In the genomic region with DNA sequence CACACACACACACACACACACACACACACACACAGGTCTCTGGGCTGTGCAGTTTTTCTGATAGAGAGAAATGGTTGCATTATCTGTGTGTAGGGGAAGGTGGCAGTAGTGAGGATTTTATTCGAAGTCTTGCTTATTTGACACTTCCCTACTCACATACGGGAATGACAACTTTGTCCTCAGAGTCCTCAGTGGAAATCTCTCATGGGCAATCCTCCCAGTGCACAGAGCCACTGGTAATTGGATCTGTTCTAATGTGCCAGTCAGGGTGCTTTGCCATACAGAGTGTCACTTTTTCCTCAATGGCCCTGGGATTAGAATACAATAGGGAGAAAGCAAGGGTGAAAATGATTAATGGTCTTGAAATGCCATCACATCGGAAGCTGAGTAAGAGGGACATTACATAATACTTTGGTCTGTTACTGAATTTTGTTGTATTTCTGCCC, we compare ENCODE assay signal across 10 mouse cellular contexts.
DNase-seq lines count a peak whose midpoint lies in the region; ATAC-seq and TF ChIP-seq lines count a peak whose summit lies in the region.
"Had no signal": no experiment of that assay in that cellular context is flagged by ENCODE, and none has a peak within 500 bp of the region (broad histone marks: within the 10 kb centered on the region; RNA-seq: fewer than 3 reads in every experiment).

No protein-coding gene starts in this region.

- H3K4me3 ChIP-seq in hindbrain, embryonic 13.5 days: no peak overlapping the region
- H3K4me3 ChIP-seq in hindbrain, embryonic 10.5 days: no peak overlapping the region
- no peak overlapping the region for H3K4me3 ChIP-seq in CH12.LX (replicated peaks in 1 of 3; ENCODE audit: low read depth in 2 of 3, low read length in 2 of 3, poor library complexity in 1 of 3)
- no peak overlapping the region for H3K4me3 ChIP-seq in lung, postnatal 0 days (ENCODE audit: low read depth, low read length)
- H3K4me3 ChIP-seq: heart, embryonic 15.5 days; limb, embryonic 15.5 days had no signal

- no peaks in the 10 kb centered on the region for H3K9me3 ChIP-seq in hindbrain, embryonic 13.5 days
- no peaks in the 10 kb centered on the region for H3K9me3 ChIP-seq in hindbrain, embryonic 10.5 days
- H3K9me3 ChIP-seq in CH12.LX (replicated peaks; ENCODE audit: low read length): no peaks in the 10 kb centered on the region
- H3K9me3 ChIP-seq in lung, postnatal 0 days (ENCODE audit: low read length): no peaks in the 10 kb centered on the region
- H3K9me3 ChIP-seq: heart, embryonic 15.5 days; limb, embryonic 15.5 days had no signal

- TF ChIP-seq EP300 in CH12.LX (IDR thresholded peaks at IDR 0.05; ENCODE audit: low read length): no peak
- TF ChIP-seq EP300 in lung, postnatal 0 days (IDR thresholded peaks at IDR 0.05): peak; percentile 64

- H3K27ac ChIP-seq in hindbrain, embryonic 13.5 days: no peak overlapping the region
- H3K27ac ChIP-seq in hindbrain, embryonic 10.5 days: no peak overlapping the region
- no peak overlapping the region for H3K27ac ChIP-seq in CH12.LX (ENCODE audit: insufficient read depth, low read depth)
- H3K27ac ChIP-seq in lung, postnatal 0 days (ENCODE audit: low read length): no peak overlapping the region
- H3K27ac ChIP-seq: heart, embryonic 15.5 days; limb, embryonic 15.5 days had no signal

- WGBS in hindbrain, embryonic 13.5 days: 36% methylated on average over 3 of the region's 3 CpGs
- 59% methylated on average over 3 of the region's 3 CpGs for WGBS in hindbrain, embryonic 10.5 days
- WGBS in lung, postnatal 0 days: 25% methylated on average over 3 of the region's 3 CpGs

- ATAC-seq in hindbrain, embryonic 13.5 days (ENCODE audit: low FRiP score): peak; percentile 55
- ATAC-seq in lung, postnatal 0 days: peak; percentile 56

- in situ Hi-C loops in CH12.LX (cut with MboI; ENCODE audit: low pct_ligation_motif_present, low pct_unique_long_range_greater_than_20kb, low sequenced_read_pairs): no loop called here

- TF ChIP-seq CTCF in CH12.LX (conservative IDR thresholded peaks at IDR 0.05 in 1 of 2, IDR thresholded peaks at IDR 0.05 in 1 of 2; ENCODE audit: low read depth in 2 of 2, low read length in 2 of 2): peak in 1 of 2 experiments; percentile 35; a peak in 2 of 4 replicates
- TF ChIP-seq CTCF in lung, postnatal 0 days (IDR thresholded peaks at IDR 0.05): peak; percentile 58

- dilution Hi-C loops in CH12.LX (cut with MboI; ENCODE audit: extremely low pct_ligation_motif_present, extremely low pct_unique_long_range_greater_than_20kb, low sequenced_read_pairs): no loop called here

- H3K9ac ChIP-seq in hindbrain, embryonic 13.5 days: no peak overlapping the region
- no peak overlapping the region for H3K9ac ChIP-seq in CH12.LX (ENCODE audit: insufficient read depth, low read depth)
- no peak overlapping the region for H3K9ac ChIP-seq in lung, postnatal 0 days (replicated peaks; ENCODE audit: low read depth)
- H3K9ac ChIP-seq: heart, embryonic 15.5 days; limb, embryonic 15.5 days had no signal

- TF ChIP-seq RAD21 in CH12.LX (IDR thresholded peaks at IDR 0.05; ENCODE audit: low read depth, low read length): no peak; the same call in 1 of the 2 replicates

- no peak for TF ChIP-seq POLR2A in CH12.LX (IDR thresholded peaks at IDR 0.05; ENCODE audit: low read depth, low read length)

- H3K4me2 ChIP-seq in hindbrain, embryonic 13.5 days: no peak overlapping the region
- H3K4me2 ChIP-seq in CH12.LX (ENCODE audit: insufficient read depth, low read depth, poor library complexity, severe bottlenecking): no peak overlapping the region
- H3K4me2 ChIP-seq in lung, postnatal 0 days (replicated peaks; ENCODE audit: low read depth, low read length): no peak overlapping the region
- H3K4me2 ChIP-seq: heart, embryonic 15.5 days; limb, embryonic 15.5 days had no signal

- no peaks in the 10 kb centered on the region for H3K36me3 ChIP-seq in hindbrain, embryonic 13.5 days
- no peaks in the 10 kb centered on the region for H3K36me3 ChIP-seq in hindbrain, embryonic 10.5 days
- no peaks in the 10 kb centered on the region for H3K36me3 ChIP-seq in CH12.LX (replicated peaks in 1 of 2; ENCODE audit: control insufficient read depth in 1 of 2, insufficient read depth in 1 of 2, low read length in 1 of 2)
- H3K36me3 ChIP-seq in lung, postnatal 0 days (ENCODE audit: insufficient read depth, low read length): no peaks in the 10 kb centered on the region
- H3K36me3 ChIP-seq: heart, embryonic 15.5 days; limb, embryonic 15.5 days had no signal

- DNase-seq in hindbrain, embryonic 10.5 days (ENCODE audit: low spot score): no peak
- DNase-seq in CH12.LX (ENCODE audit: extremely low read depth): peak; percentile 6
- DNase-seq in R1 (ENCODE audit: low read depth, low spot score): peak; percentile 57
- DNase-seq in lung, postnatal 0 days (ENCODE audit: low spot score): peak; percentile 63
- no peak for DNase-seq in left cerebral cortex, adult 9 months (ENCODE audit: low spot score in 2 of 2)
- DNase-seq in spleen, adult 18-20 months: no peak
- no peak for DNase-seq in right cerebral cortex, postnatal 36 days (ENCODE audit: low spot score in 2 of 2)

- H3K79me2 ChIP-seq in CH12.LX (replicated peaks; ENCODE audit: control insufficient read depth, extremely low read depth, insufficient read depth, poor library complexity, severe bottlenecking): no peaks in the 10 kb centered on the region

- H3K4me1 ChIP-seq in hindbrain, embryonic 13.5 days (replicated peaks): peaks cover 14% of the 10 kb centered on the region; the same call in 1 of the 2 replicates
- H3K4me1 ChIP-seq in hindbrain, embryonic 10.5 days (replicated peaks): 0 out of 2 replicates have a peak, but pooled peaks cover 4% of the 10 kb centered on the region
- H3K4me1 ChIP-seq in CH12.LX (ENCODE audit: control insufficient read depth in 1 of 2, insufficient read depth in 2 of 2): 0 out of 4 replicates have a peak, but pooled peaks cover 0 to 4% of the 10 kb centered on the region in 2 experiments
- no peaks in the 10 kb centered on the region for H3K4me1 ChIP-seq in lung, postnatal 0 days (ENCODE audit: insufficient read depth, low read depth, low read length)
- H3K4me1 ChIP-seq: heart, embryonic 15.5 days had no signal

- no peaks in the 10 kb centered on the region for H3K27me3 ChIP-seq in hindbrain, embryonic 13.5 days
- H3K27me3 ChIP-seq in hindbrain, embryonic 10.5 days (ENCODE audit: insufficient read depth, poor library complexity, severe bottlenecking): no peaks in the 10 kb centered on the region
- no peaks in the 10 kb centered on the region for H3K27me3 ChIP-seq in CH12.LX (replicated peaks)
- H3K27me3 ChIP-seq in lung, postnatal 0 days (replicated peaks; ENCODE audit: insufficient read depth, low read length): no peaks in the 10 kb centered on the region
- H3K27me3 ChIP-seq: heart, embryonic 15.5 days; limb, embryonic 15.5 days had no signal

TF ChIP-seq in CH12.LX, 34 proteins besides CTCF, POLR2A, EP300 and RAD21:
- TF ChIP-seq TBP (conservative IDR thresholded peaks at IDR 0.05; ENCODE audit: low read depth, low read length) (no peak), MYC (IDR thresholded peaks at IDR 0.05; ENCODE audit: low read depth, low read length) (no peak), PAX5 (IDR thresholded peaks at IDR 0.05; ENCODE audit: low read length) (no peak), UBTF (IDR thresholded peaks at IDR 0.05; ENCODE audit: low read depth, low read length) (no peak), JUN (IDR thresholded peaks at IDR 0.05; ENCODE audit: insufficient read depth, low read depth, low read length) (no peak), KAT2A (IDR thresholded peaks at IDR 0.05; ENCODE audit: insufficient replicate concordance, low read length) (no peak), MEF2A (IDR thresholded peaks at IDR 0.05; ENCODE audit: borderline replicate concordance, low read depth, low read length) (no peak), TCF12 (IDR thresholded peaks at IDR 0.05; ENCODE audit: low read depth, low read length) (no peak), SIN3A (IDR thresholded peaks at IDR 0.05; ENCODE audit: low read length) (no peak), CHD1 (IDR thresholded peaks at IDR 0.05; ENCODE audit: low read depth, low read length) (no peak)

Comparison
In these comparisons a context has a peak if more than half of its experiments do, and no peak if none do; other contexts are left out.
1. DNase-seq: peak in CH12.LX (single experiment), R1 (single experiment) and lung, postnatal 0 days (single experiment); none in hindbrain, embryonic 10.5 days (single experiment), left cerebral cortex, adult 9 months (0 of 2), spleen, adult 18-20 months (0 of 2) and right cerebral cortex, postnatal 36 days (0 of 2).